Mouse (Mus musculus) E14TG2a.4 (cell line): ENCODE measurements around the gene Hecw1.

Source experiments
- H3K27me3 ChIP-seq: 2 replicates; pipeline ENCODE4 v1.6.1; 2014; ENCODE audit warnings: low read length, control low read depth; ENCODE audit not compliant: insufficient read depth
- H3K36me3 ChIP-seq: 2 replicates; pipeline ENCODE4 v1.6.1; 2014; ENCODE audit warnings: low read length, control low read depth; ENCODE audit not compliant: insufficient read depth
- H3K4me1 ChIP-seq: replicated peaks from 2 replicates; pipeline ENCODE4 v1.6.1; 2014; ENCODE audit warnings: low read depth, low read length, control low read depth
- H3K4me3 ChIP-seq: replicated peaks from 2 replicates; pipeline ENCODE4 v1.5.1; 2014; ENCODE audit warnings: mild to moderate bottlenecking, low read length
- H3K9me3 ChIP-seq: 2 replicates; pipeline ENCODE4 v1.6.1; 2014; ENCODE audit warnings: low read length, control low read depth
- CTCF ChIP-seq: conservative IDR thresholded peaks from 2 replicates; pipeline ENCODE4 v1.5.1; 2014; ENCODE audit warnings: low read length
- NANOG ChIP-seq: IDR thresholded peaks from 2 replicates; pipeline ENCODE4 v1.6.1; 2014; ENCODE audit warnings: borderline replicate concordance, low read length, mixed read lengths
- POU5F1 ChIP-seq: IDR thresholded peaks from 2 replicates; pipeline ENCODE4 v1.6.1; 2014; ENCODE audit warnings: low read length, borderline replicate concordance

Hecw1 gene

GRCm38 (mm10) chr13:14522906-14523269 is at the start of gene Hecw1:
TSS of gene Hecw1 (minus strand) at chr13:14523228.
- H3K9me3 ChIP-seq: no peaks in the 10 kb centered on the region
- no peaks in the 10 kb centered on the region for H3K36me3 ChIP-seq
- H3K4me1 ChIP-seq: peaks cover 19% of the 10 kb centered on the region
- H3K27me3 ChIP-seq: peaks cover 47% of the 10 kb centered on the region
- peak within 1 kb of the TSS; percentile 83 for H3K4me3 ChIP-seq
- TF ChIP-seq NANOG (no peak), CTCF (no peak), POU5F1 (no peak)

GRCm38 (mm10) chr13:14561336-14561735 is 38.3 kb upstream of the Hecw1 start:
- Histone ChIP-seq H3K27me3 (no peaks in the 10 kb centered on the region), H3K9me3 (no peaks in the 10 kb centered on the region; the same call in 1 of the 2 replicates), H3K4me3 (no peak overlapping the region), H3K36me3 (no peaks in the 10 kb centered on the region), H3K4me1 (no peaks in the 10 kb centered on the region)
- TF ChIP-seq POU5F1 (no peak), CTCF (no peak)

- no peaks in the 10 kb centered on the region for H3K9me3 ChIP-seq
- no peaks in the 10 kb centered on the region for H3K4me1 ChIP-seq
- H3K4me3 ChIP-seq: no peak overlapping the region
- H3K36me3 ChIP-seq: no peaks in the 10 kb centered on the region
- no peak for TF ChIP-seq POU5F1
- TF ChIP-seq NANOG: no peak
- TF ChIP-seq CTCF: no peak
- no peaks in the 10 kb centered on the region for H3K27me3 ChIP-seq
These were observed 29.6 kb upstream of the Hecw1 start for GRCm38 (mm10) chr13:14552628-14553027.

- H3K4me3 ChIP-seq: no peak overlapping the region
- no peaks in the 10 kb centered on the region for H3K27me3 ChIP-seq
- peaks cover 16% of the 10 kb centered on the region for H3K9me3 ChIP-seq
- no peaks in the 10 kb centered on the region for H3K4me1 ChIP-seq
- H3K36me3 ChIP-seq: no peaks in the 10 kb centered on the region
- no peak for TF ChIP-seq POU5F1
- TF ChIP-seq NANOG: no peak
- TF ChIP-seq CTCF: no peak
These were observed 19.8 kb upstream of the Hecw1 start for GRCm38 (mm10) chr13:14542860-14543259.

GRCm38 (mm10) chr13:14522128-14522905 is 711 bp downstream of the Hecw1 start:
- Histone ChIP-seq H3K36me3 (no peaks in the 10 kb centered on the region), H3K9me3 (0 out of 2 replicates have a peak, but pooled peaks cover 3% of the 10 kb centered on the region), H3K27me3 (peaks cover 47% of the 10 kb centered on the region), H3K4me3 (peak overlapping the region; percentile 83), H3K4me1 (peaks cover 19% of the 10 kb centered on the region)
- no peak for TF ChIP-seq CTCF
- peak; percentile 33; the same call in 1 of the 2 replicates for TF ChIP-seq NANOG

GRCm38 (mm10) chr13:14521746-14522127 is 1.3 kb downstream of the Hecw1 start:
- TF ChIP-seq POU5F1: no peak
- TF ChIP-seq NANOG: no peak
- no peak for TF ChIP-seq CTCF
- Histone ChIP-seq H3K9me3 (0 out of 2 replicates have a peak, but pooled peaks cover 3% of the 10 kb centered on the region), H3K4me3 (peak overlapping the region; percentile 83), H3K4me1 (peaks cover 19% of the 10 kb centered on the region), H3K36me3 (no peaks in the 10 kb centered on the region), H3K27me3 (peaks cover 47% of the 10 kb centered on the region)

GRCm38 (mm10) chr13:14519605-14520004 is 3.4 kb downstream of the Hecw1 start:
- 0 out of 2 replicates have a peak, but pooled peaks cover 3% of the 10 kb centered on the region for H3K9me3 ChIP-seq
- no peak overlapping the region for H3K4me3 ChIP-seq
- H3K36me3 ChIP-seq: no peaks in the 10 kb centered on the region
- TF ChIP-seq NANOG (no peak), CTCF (no peak), POU5F1 (no peak)
- H3K27me3 ChIP-seq: peaks cover 39% of the 10 kb centered on the region
- H3K4me1 ChIP-seq: peaks cover 19% of the 10 kb centered on the region

GRCm38 (mm10) chr13:14517478-14517877 is 5.5 kb downstream of the Hecw1 start:
- H3K36me3 ChIP-seq: no peaks in the 10 kb centered on the region
- H3K4me3 ChIP-seq: no peak overlapping the region
- 0 out of 2 replicates have a peak, but pooled peaks cover 3% of the 10 kb centered on the region for H3K9me3 ChIP-seq

GRCm38 (mm10) chr13:14515106-14515505 is 7.9 kb downstream of the Hecw1 start:
- Histone ChIP-seq H3K4me3 (no peak overlapping the region), H3K9me3 (0 out of 2 replicates have a peak, but pooled peaks cover 3% of the 10 kb centered on the region), H3K36me3 (no peaks in the 10 kb centered on the region), H3K27me3 (peaks cover 4% of the 10 kb centered on the region; the same call in 1 of the 2 replicates), H3K4me1 (no peaks in the 10 kb centered on the region)
- no peak for TF ChIP-seq POU5F1

More at GRCm38 (mm10) chr13:14517478-14517877, 5.5 kb downstream of the Hecw1 start:
- H3K27me3 ChIP-seq: peaks cover 22% of the 10 kb centered on the region
- no peak for TF ChIP-seq CTCF
- TF ChIP-seq POU5F1: no peak
- TF ChIP-seq NANOG: no peak
- peaks cover 11% of the 10 kb centered on the region for H3K4me1 ChIP-seq
